Comparison of ENCODE assay signal across 28 mouse cellular contexts in the genomic region with DNA sequence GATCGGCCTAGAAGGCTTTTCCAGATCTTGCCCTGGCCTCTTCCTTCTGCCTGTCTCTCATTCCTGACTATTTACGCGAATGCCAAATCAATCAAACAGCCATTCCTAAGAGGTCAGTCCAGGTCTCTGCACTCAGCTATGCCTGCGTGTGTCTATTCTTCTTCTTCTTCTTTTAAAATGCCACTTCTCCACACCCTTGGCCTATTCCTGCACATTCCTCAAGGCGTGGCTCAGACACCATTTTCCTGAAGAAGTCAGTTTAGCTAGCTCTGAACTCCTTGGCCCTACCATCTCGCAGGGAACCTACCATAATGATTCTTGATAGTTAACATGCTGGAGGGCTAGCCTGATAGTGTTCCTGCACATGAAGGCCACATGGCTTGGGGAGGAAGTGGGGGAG. TPM values are rescaled to one million over a fixed set of nuclear protein-coding genes. Genes with fewer than 3 reads are reported as not detected.
DNase-seq lines count a peak whose midpoint lies in the region; ATAC-seq lines count a peak whose summit lies in the region.
"Had no signal": no experiment of that assay in that cellular context is flagged by ENCODE, and none has a peak within 500 bp of the region (broad histone marks: within the 10 kb centered on the region; RNA-seq: fewer than 3 reads in every experiment).

No protein-coding gene starts in this region.

- no peak overlapping the region for H3K4me2 ChIP-seq in neural tube, embryonic 13.5 days
- no peak overlapping the region for H3K4me2 ChIP-seq in embryonic facial prominence, embryonic 13.5 days
- no peak overlapping the region for H3K4me2 ChIP-seq in neural tube, embryonic 15.5 days
- H3K4me2 ChIP-seq in forebrain, embryonic 13.5 days: no peak overlapping the region
- no peak overlapping the region for H3K4me2 ChIP-seq in intestine, embryonic 16.5 days (ENCODE audit: low read depth, low read length)
- H3K4me2 ChIP-seq: heart, embryonic 13.5 days; limb, embryonic 12.5 days; liver, embryonic 12.5 days; midbrain, embryonic 12.5 days had no signal

- no peaks in the 10 kb centered on the region for H3K27me3 ChIP-seq in neural tube, embryonic 13.5 days
- H3K27me3 ChIP-seq in embryonic facial prominence, embryonic 13.5 days: no peaks in the 10 kb centered on the region
- H3K27me3 ChIP-seq in neural tube, embryonic 15.5 days (replicated peaks): no peaks in the 10 kb centered on the region
- no peaks in the 10 kb centered on the region for H3K27me3 ChIP-seq in forebrain, embryonic 13.5 days
- no peaks in the 10 kb centered on the region for H3K27me3 ChIP-seq in intestine, embryonic 16.5 days (replicated peaks; ENCODE audit: control insufficient read depth, insufficient read depth, low read length)
- H3K27me3 ChIP-seq: heart, embryonic 13.5 days; limb, embryonic 12.5 days; liver, embryonic 12.5 days; midbrain, embryonic 12.5 days had no signal

- H3K9me3 ChIP-seq in neural tube, embryonic 13.5 days: no peaks in the 10 kb centered on the region
- no peaks in the 10 kb centered on the region for H3K9me3 ChIP-seq in embryonic facial prominence, embryonic 13.5 days
- no peaks in the 10 kb centered on the region for H3K9me3 ChIP-seq in neural tube, embryonic 15.5 days (replicated peaks)
- H3K9me3 ChIP-seq in forebrain, embryonic 13.5 days (replicated peaks): no peaks in the 10 kb centered on the region
- no peaks in the 10 kb centered on the region for H3K9me3 ChIP-seq in intestine, embryonic 16.5 days (ENCODE audit: control insufficient read depth, low read length)
- H3K9me3 ChIP-seq: forebrain, embryonic 10.5 days; heart, embryonic 13.5 days; limb, embryonic 12.5 days; liver, embryonic 12.5 days; midbrain, embryonic 12.5 days had no signal

- H3K36me3 ChIP-seq in neural tube, embryonic 13.5 days: peaks cover 5% of the 10 kb centered on the region
- H3K36me3 ChIP-seq in embryonic facial prominence, embryonic 13.5 days: peaks cover 60% of the 10 kb centered on the region
- 0 out of 2 replicates have a peak, but pooled peaks cover 3% of the 10 kb centered on the region for H3K36me3 ChIP-seq in neural tube, embryonic 15.5 days
- H3K36me3 ChIP-seq in forebrain, embryonic 13.5 days (ENCODE audit: poor library complexity, severe bottlenecking): peaks cover 22% of the 10 kb centered on the region
- H3K36me3 ChIP-seq in intestine, embryonic 16.5 days (ENCODE audit: control insufficient read depth, insufficient read depth, low read length): peaks cover 27% of the 10 kb centered on the region
- H3K36me3 ChIP-seq: midbrain, embryonic 12.5 days had no signal

- H3K27ac ChIP-seq in neural tube, embryonic 13.5 days (replicated peaks): 0 out of 2 replicates have a peak overlapping the region, but pooled peaks have one; percentile 68
- peak overlapping the region; percentile 85 for H3K27ac ChIP-seq in embryonic facial prominence, embryonic 13.5 days
- peak overlapping the region; percentile 54 for H3K27ac ChIP-seq in neural tube, embryonic 15.5 days (replicated peaks)
- no peak overlapping the region for H3K27ac ChIP-seq in forebrain, embryonic 13.5 days
- H3K27ac ChIP-seq in intestine, embryonic 16.5 days (ENCODE audit: low read length): no peak overlapping the region
- H3K27ac ChIP-seq: forebrain, embryonic 10.5 days; heart, embryonic 13.5 days; limb, embryonic 12.5 days; liver, embryonic 12.5 days; midbrain, embryonic 12.5 days had no signal

- no peak for ATAC-seq in neural tube, embryonic 13.5 days (ENCODE audit: low read depth)
- no peak for ATAC-seq in embryonic facial prominence, embryonic 13.5 days (ENCODE audit: insufficient number of reproducible peaks, insufficient read depth, low FRiP score, low TSS enrichment, low read depth)
- ATAC-seq in neural tube, embryonic 15.5 days (ENCODE audit: low FRiP score): no peak
- ATAC-seq in forebrain, embryonic 13.5 days: no peak
- ATAC-seq in intestine, embryonic 16.5 days: no peak
- ATAC-seq: forebrain, embryonic 16.5 days; hindbrain, embryonic 16.5 days; liver, embryonic 12.5 days; liver, postnatal 0 days had no signal

- peaks cover 50% of the 10 kb centered on the region for H3K4me1 ChIP-seq in neural tube, embryonic 13.5 days (replicated peaks)
- peaks cover 47% of the 10 kb centered on the region for H3K4me1 ChIP-seq in embryonic facial prominence, embryonic 13.5 days
- H3K4me1 ChIP-seq in neural tube, embryonic 15.5 days: peaks cover 53% of the 10 kb centered on the region
- peaks cover 38% of the 10 kb centered on the region for H3K4me1 ChIP-seq in forebrain, embryonic 13.5 days
- peaks cover 8% of the 10 kb centered on the region; the same call in 1 of the 2 replicates for H3K4me1 ChIP-seq in intestine, embryonic 16.5 days (ENCODE audit: control insufficient read depth, insufficient read depth, low read length)

- H3K9ac ChIP-seq in neural tube, embryonic 13.5 days: no peak overlapping the region
- H3K9ac ChIP-seq in embryonic facial prominence, embryonic 13.5 days: peak overlapping the region; percentile 8; the same call in 1 of the 2 replicates
- H3K9ac ChIP-seq in neural tube, embryonic 15.5 days (replicated peaks): no peak overlapping the region
- no peak overlapping the region for H3K9ac ChIP-seq in forebrain, embryonic 13.5 days
- no peak overlapping the region for H3K9ac ChIP-seq in intestine, embryonic 16.5 days (ENCODE audit: low read depth, low read length)
- H3K9ac ChIP-seq: heart, embryonic 13.5 days; limb, embryonic 12.5 days; liver, embryonic 12.5 days; liver, postnatal 0 days; midbrain, embryonic 12.5 days had no signal

- no peak overlapping the region for H3K4me3 ChIP-seq in neural tube, embryonic 13.5 days
- no peak overlapping the region for H3K4me3 ChIP-seq in embryonic facial prominence, embryonic 13.5 days
- no peak overlapping the region for H3K4me3 ChIP-seq in neural tube, embryonic 15.5 days (replicated peaks)
- H3K4me3 ChIP-seq in forebrain, embryonic 13.5 days: no peak overlapping the region
- no peak overlapping the region for H3K4me3 ChIP-seq in intestine, embryonic 16.5 days (ENCODE audit: low read length)
- H3K4me3 ChIP-seq: forebrain, embryonic 10.5 days; heart, embryonic 13.5 days; limb, embryonic 12.5 days; liver, embryonic 12.5 days; midbrain, embryonic 12.5 days; myocyte had no signal

- DNase-seq in neural tube, embryonic 10.5 days (ENCODE audit: extremely low spot score, low spot score): no peak
- no peak for DNase-seq in left cerebral cortex, adult 18-20 months (ENCODE audit: low spot score in 2 of 2)
- no peak for DNase-seq in right cerebral cortex, postnatal 10 days (ENCODE audit: low spot score in 2 of 2)
- DNase-seq: adrenal gland, postnatal 14 days; cerebellum, adult 11 months; cerebellum, adult 9-10 months; cerebellum, postnatal 36 days; gastrocnemius, postnatal 10 days; heart, postnatal 10 days; kidney, adult 8-10 months; kidney, postnatal 10 days; liver, postnatal 0 days; lung, postnatal 36 days; thymus, adult 18-20 months; thymus, postnatal 25 days had no signal

- 78% methylated on average over 6 of the region's 6 CpGs for WGBS in neural tube, embryonic 13.5 days
- WGBS in embryonic facial prominence, embryonic 13.5 days: 69% methylated on average over 6 of the region's 6 CpGs
- WGBS in neural tube, embryonic 15.5 days: 77% methylated on average over 6 of the region's 6 CpGs
- WGBS in forebrain, embryonic 13.5 days: 87% methylated on average over 6 of the region's 6 CpGs
- 59% methylated on average over 6 of the region's 6 CpGs for WGBS in intestine, embryonic 16.5 days

RNA-seq across cellular contexts. Expression of gene Cers5, which starts 27.0 kb away (rescaled TPM):
- polyA plus RNA-seq in neural tube, embryonic 13.5 days (2015; fragmentation: Nextera tagmentation; extraction: Ambion mirVana): 77.2 and 77.6 TPM in 2 replicates
- 70.8 and 71.5 TPM in 2 replicates for polyA plus RNA-seq in embryonic facial prominence, embryonic 13.5 days (2015; fragmentation: Nextera tagmentation; extraction: Ambion mirVana)
- 82.2 and 92.1 TPM in 2 replicates for polyA plus RNA-seq in neural tube, embryonic 15.5 days (2015; fragmentation: Nextera tagmentation; extraction: Ambion mirVana)
- 62.6 and 67.2 TPM in 2 replicates for polyA plus RNA-seq in forebrain, embryonic 13.5 days (2015; fragmentation: Nextera tagmentation; extraction: Ambion mirVana)
- total RNA-seq in left cerebral cortex, adult 18-20 months (2021): 10 to 100 TPM; 34.4 to 35.2 TPM
- 42.1 and 46.8 TPM in 2 replicates for polyA plus RNA-seq in intestine, embryonic 16.5 days (2015; fragmentation: Nextera tagmentation; extraction: Ambion mirVana)

Comparison
In these comparisons a context has a peak if more than half of its experiments do, and no peak if none do; other contexts are left out.
1. H3K27ac ChIP-seq: peak in neural tube, embryonic 13.5 days (single experiment), embryonic facial prominence, embryonic 13.5 days (single experiment) and neural tube, embryonic 15.5 days (single experiment); none in forebrain, embryonic 13.5 days (single experiment) and intestine, embryonic 16.5 days (single experiment).